Mouse (Mus musculus) embryonic facial prominence, embryonic 11.5 days (tissue): ENCODE measurements around the gene Aff1. TPM values are rescaled to one million over a fixed set of nuclear protein-coding genes. Genes with fewer than 3 reads are reported as not detected.

Experiments used
- ATAC-seq: fragments of 200-750 bp; cut with Nextera tagmentation; replicated peaks from 2 replicates; pipeline ENCODE4 v1.8.0; 2017; ENCODE audit warnings: low read depth; ENCODE audit not compliant: insufficient number of reproducible peaks, low FRiP score, low TSS enrichment
- DNase-seq: peaks from one replicate; pipeline ENCODE4 v3.0.0-alpha.2; 2015; ENCODE audit warnings: low spot score
- H3K27ac ChIP-seq: fragments of 300-500 bp; sonication (generic); replicated peaks from 2 replicates; pipeline ENCODE4 v1.5.1; 2014; ENCODE audit warnings: mild to moderate bottlenecking, low read depth, low read length, control low read depth
- H3K27me3 ChIP-seq: fragments of 300-500 bp; sonication (generic); 2 replicates; pipeline ENCODE4 v1.6.1; 2014; ENCODE audit warnings: mild to moderate bottlenecking, low read length, moderate library complexity, mixed read lengths; ENCODE audit not compliant: control insufficient read depth, insufficient read depth
- H3K36me3 ChIP-seq: fragments of 300-500 bp; sonication (generic); replicated peaks from 2 replicates; pipeline ENCODE4 v1.6.1; 2014; ENCODE audit warnings: low read depth, mild to moderate bottlenecking, low read length, moderate library complexity, mixed read lengths; ENCODE audit not compliant: control insufficient read depth, insufficient read depth
- H3K4me1 ChIP-seq: fragments of 300-500 bp; sonication (generic); 2 replicates; pipeline ENCODE4 v1.6.1; 2014; ENCODE audit warnings: low read length, mixed read lengths; ENCODE audit not compliant: control insufficient read depth, insufficient read depth
- H3K4me2 ChIP-seq: fragments of 300-500 bp; sonication (generic); 2 replicates; pipeline ENCODE4 v1.6.1; 2014; ENCODE audit warnings: low read depth, mild to moderate bottlenecking, control low read depth, low read length, moderate library complexity
- H3K4me3 ChIP-seq: fragments of 300-500 bp; sonication (generic); 2 replicates; pipeline ENCODE4 v1.5.1; 2014; ENCODE audit warnings: low read depth, low read length, control low read depth
- H3K9ac ChIP-seq: fragments of 300-500 bp; sonication (generic); replicated peaks from 2 replicates; pipeline ENCODE4 v1.6.1; 2014; ENCODE audit warnings: mild to moderate bottlenecking, control low read depth, low read length
- H3K9me3 ChIP-seq: fragments of 300-500 bp; sonication (generic); replicated peaks from 2 replicates; pipeline ENCODE4 v1.6.1; 2016; ENCODE audit warnings: mild to moderate bottlenecking, low read length, inconsistent platforms, mixed read lengths; ENCODE audit not compliant: control insufficient read depth
- WGBS: fragments of 180-500 bp; shearing (Covaris S2); extraction: QIAGEN DNeasy Blood & Tissue Kit; methylation state at CpG from one replicate; pipeline ENCODE4 v1.1.7; 2014; 5-methylcytosine and 5-hydroxymethylcytosine counted together
- polyA plus RNA-seq: library from polyadenylated mRNA; unstranded; fragments of >200 nt; fragmentation: Nextera tagmentation; extraction: Ambion mirVana; gene quantifications from 2 replicates; pipeline ENCODE4 v1.2.1, GENCODE M21; 2014

Gene Aff1
- polyA plus RNA-seq, 1 experiment from 2014 or later = 6.1 TPM

GRCm38 (mm10) chr5:103783086-103783668, 91.0 kb downstream of the Aff1 start:
- H3K36me3 ChIP-seq = no peaks in the 10 kb centered on the region
- no peak overlapping the region for H3K9ac ChIP-seq
- H3K27ac ChIP-seq = no peak overlapping the region
- H3K4me3 ChIP-seq = no peak overlapping the region
- H3K4me1 ChIP-seq = no peaks in the 10 kb centered on the region; the same call in 1 of the 2 replicates
- H3K4me2 ChIP-seq = no peak overlapping the region
- WGBS = 78% methylated on average over 11 of the region's 11 CpGs
- DNase-seq (no peak), ATAC-seq (no peak)
- no peaks in the 10 kb centered on the region for H3K27me3 ChIP-seq
- H3K9me3 ChIP-seq = no peaks in the 10 kb centered on the region

GRCm38 (mm10) chr5:103786096-103786495, 93.9 kb downstream of the Aff1 start:
- H3K4me1 ChIP-seq = no peaks in the 10 kb centered on the region
- no peaks in the 10 kb centered on the region for H3K36me3 ChIP-seq
- H3K4me2 ChIP-seq = no peak overlapping the region
- H3K9me3 ChIP-seq = no peaks in the 10 kb centered on the region
- no peak overlapping the region for H3K27ac ChIP-seq
- no peaks in the 10 kb centered on the region for H3K27me3 ChIP-seq
- DNase-seq = no peak
- H3K4me3 ChIP-seq = no peak overlapping the region
- 85% methylated on average over 10 of the region's 10 CpGs for WGBS
- ATAC-seq = no peak
- no peak overlapping the region for H3K9ac ChIP-seq

DNA sequence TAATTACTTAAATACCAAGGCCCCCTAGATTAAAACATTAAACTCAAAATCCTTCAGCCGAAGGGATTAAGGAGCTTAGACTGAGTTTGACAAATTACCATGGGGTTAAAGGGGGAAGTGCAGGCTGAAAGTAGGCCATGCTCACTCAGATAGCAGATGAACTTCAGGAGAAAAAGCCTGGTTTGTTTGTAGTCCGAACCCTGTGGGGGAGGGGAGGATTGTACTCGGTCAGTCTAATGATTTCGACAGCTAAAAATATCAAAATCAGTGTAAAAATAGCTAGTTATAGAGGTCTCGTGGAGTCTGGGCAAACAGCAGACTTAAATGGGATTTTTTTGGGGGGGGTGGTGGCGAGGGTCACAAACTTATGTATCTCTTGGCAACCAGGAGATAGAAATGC, 96.3 kb downstream of the Aff1 start:
- H3K4me3 ChIP-seq = no peak overlapping the region
- H3K27ac ChIP-seq = no peak overlapping the region
- H3K36me3 ChIP-seq = no peaks in the 10 kb centered on the region
- no peaks in the 10 kb centered on the region for H3K27me3 ChIP-seq
- 49% methylated on average over 6 of the region's 6 CpGs for WGBS
- no peak overlapping the region for H3K4me2 ChIP-seq
- no peak for DNase-seq
- H3K4me1 ChIP-seq = no peaks in the 10 kb centered on the region
- no peak for ATAC-seq
- no peaks in the 10 kb centered on the region for H3K9me3 ChIP-seq
- no peak overlapping the region for H3K9ac ChIP-seq

- Histone ChIP-seq H3K27ac (no peak overlapping the region), H3K9me3 (no peaks in the 10 kb centered on the region), H3K27me3 (no peaks in the 10 kb centered on the region), H3K9ac (no peak overlapping the region), H3K4me1 (no peaks in the 10 kb centered on the region), H3K4me3 (no peak overlapping the region), H3K36me3 (no peaks in the 10 kb centered on the region), H3K4me2 (no peak overlapping the region)
- 53% methylated on average over 2 of the region's 2 CpGs for WGBS
- ATAC-seq (no peak), DNase-seq (no peak)
Measured at GRCm38 (mm10) chr5:103788976-103789375, 96.8 kb downstream of the Aff1 start.

- Histone ChIP-seq H3K4me3 (no peak overlapping the region), H3K36me3 (no peaks in the 10 kb centered on the region), H3K27ac (no peak overlapping the region), H3K9ac (no peak overlapping the region), H3K4me1 (no peaks in the 10 kb centered on the region), H3K9me3 (no peaks in the 10 kb centered on the region), H3K4me2 (no peak overlapping the region), H3K27me3 (no peaks in the 10 kb centered on the region)
- WGBS = 85% methylated on average over 9 of the region's 9 CpGs
- no peak for DNase-seq
- no peak for ATAC-seq
Measured at GRCm38 (mm10) chr5:103789619-103790116, 97.5 kb downstream of the Aff1 start.

DNA sequence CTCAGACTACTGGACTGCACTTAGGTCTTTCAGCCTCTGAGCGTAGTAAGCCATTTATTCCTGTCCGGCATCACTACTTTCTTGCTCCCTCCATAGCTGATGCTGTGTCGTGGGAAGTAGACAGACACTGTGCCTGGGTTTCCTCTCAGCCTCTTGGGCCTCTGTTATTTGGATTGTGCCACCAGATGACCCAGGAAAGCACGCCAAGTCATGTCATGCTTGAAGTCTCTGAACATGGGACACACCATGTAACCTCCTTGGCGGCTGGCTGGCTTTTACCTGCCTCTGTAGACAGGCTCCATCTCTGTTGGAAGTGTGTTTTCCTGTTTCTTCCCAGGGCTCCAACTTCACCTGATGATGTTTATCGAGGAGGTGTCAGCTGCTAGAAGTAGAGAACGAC, 99.6 kb downstream of the Aff1 start:
- Histone ChIP-seq H3K27me3 (no peaks in the 10 kb centered on the region), H3K36me3 (no peaks in the 10 kb centered on the region), H3K9me3 (no peaks in the 10 kb centered on the region), H3K9ac (no peak overlapping the region), H3K4me3 (no peak overlapping the region), H3K4me2 (no peak overlapping the region), H3K27ac (no peak overlapping the region), H3K4me1 (no peaks in the 10 kb centered on the region)
- ATAC-seq = no peak
- no peak for DNase-seq
- WGBS = 83% methylated on average over 7 of the region's 7 CpGs

GRCm38 (mm10) chr5:103795121-103795520, 102.9 kb downstream of the Aff1 start:
- H3K4me3 ChIP-seq = no peak overlapping the region
- DNase-seq (no peak), ATAC-seq (no peak)
- H3K4me2 ChIP-seq = no peak overlapping the region
- H3K27me3 ChIP-seq = no peaks in the 10 kb centered on the region
- no peak overlapping the region for H3K27ac ChIP-seq
- H3K9ac ChIP-seq = no peak overlapping the region
- H3K9me3 ChIP-seq = no peaks in the 10 kb centered on the region
- 91% methylated on average over 5 of the region's 5 CpGs for WGBS
- no peaks in the 10 kb centered on the region for H3K36me3 ChIP-seq
- no peaks in the 10 kb centered on the region; the same call in 1 of the 2 replicates for H3K4me1 ChIP-seq

DNA sequence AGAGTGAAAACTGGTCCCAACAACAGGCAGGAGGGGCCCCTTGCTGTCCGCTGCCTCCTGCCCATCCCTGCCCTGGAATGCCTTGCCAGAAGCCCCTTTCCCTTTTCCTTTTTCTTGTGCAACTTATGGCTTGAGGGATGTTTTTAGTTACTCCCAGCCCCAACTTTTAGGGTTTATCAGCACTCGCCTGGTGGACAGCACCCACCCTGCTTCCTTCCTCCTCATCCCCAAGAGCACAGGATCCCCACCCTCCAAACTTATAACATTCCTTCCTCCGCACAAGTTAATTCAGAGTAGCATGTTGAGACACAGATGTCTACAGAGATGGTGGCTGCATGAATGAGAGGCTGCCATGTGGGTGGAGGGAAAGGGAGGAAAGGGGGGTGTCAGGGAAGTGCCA, 103.9 kb downstream of the Aff1 start:
- no peaks in the 10 kb centered on the region for H3K36me3 ChIP-seq
- no peak for ATAC-seq
- H3K27ac ChIP-seq = no peak overlapping the region
- WGBS = 68% methylated on average over 3 of the region's 3 CpGs
- H3K27me3 ChIP-seq = no peaks in the 10 kb centered on the region
- no peak overlapping the region for H3K4me3 ChIP-seq
- H3K9me3 ChIP-seq = no peaks in the 10 kb centered on the region
- no peak overlapping the region for H3K4me2 ChIP-seq
- DNase-seq = no peak
- H3K9ac ChIP-seq = no peak overlapping the region
- H3K4me1 ChIP-seq = no peaks in the 10 kb centered on the region; the same call in 1 of the 2 replicates
